Mouse (Mus musculus): Measurements from ENCODE around the gene Cdk1. TPM values are rescaled to one million over a fixed set of nuclear protein-coding genes. Genes with fewer than 3 reads are reported as not detected.

The Cdk1 gene
- polyA plus RNA-seq, 1 experiment from 2014 or later, result 561 TPM

DNA sequence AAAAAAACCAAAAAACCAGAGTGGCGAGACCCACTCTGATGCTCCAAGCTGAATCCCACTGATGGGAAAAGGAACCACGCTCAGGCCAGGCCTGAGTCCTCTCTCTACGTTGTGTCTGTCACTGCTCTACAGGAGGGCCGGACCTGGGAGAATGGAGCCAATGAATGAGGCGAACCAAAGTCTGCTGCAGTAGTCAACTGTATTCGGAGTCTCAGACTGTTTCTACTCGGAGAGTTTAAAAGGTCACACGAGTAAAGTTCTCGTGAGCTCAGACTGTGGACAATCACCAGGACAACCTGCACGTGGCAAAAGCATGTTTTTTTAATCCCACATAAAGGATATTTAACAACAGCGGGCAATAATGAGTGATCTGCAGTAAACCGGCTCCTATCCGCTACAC, 28.8 kb downstream of the Cdk1 start:
- no peak overlapping the region for H3K4me3 ChIP-seq (ENCODE audit: low read length)
- H3K36me3 ChIP-seq (ENCODE audit: control insufficient read depth, insufficient read depth, low read length), result no peaks in the 10 kb centered on the region
- peaks cover 4% of the 10 kb centered on the region; the same call in 1 of the 2 replicates for H3K4me1 ChIP-seq (replicated peaks; ENCODE audit: control insufficient read depth, insufficient read depth, low read length)
- no peak for ATAC-seq (ENCODE audit: low read depth)
- 77% methylated on average over 13 of the region's 13 CpGs for WGBS
- H3K4me2 ChIP-seq (ENCODE audit: low read depth, low read length), result no peak overlapping the region
- H3K9me3 ChIP-seq (ENCODE audit: control insufficient read depth, low read length), result no peaks in the 10 kb centered on the region; the same call in 1 of the 2 replicates
- no peak overlapping the region for H3K9ac ChIP-seq (ENCODE audit: low read length)
- H3K27me3 ChIP-seq (ENCODE audit: control insufficient read depth, insufficient read depth, low read depth, low read length), result no peaks in the 10 kb centered on the region
- H3K27ac ChIP-seq (ENCODE audit: low read length), result no peak overlapping the region

DNA sequence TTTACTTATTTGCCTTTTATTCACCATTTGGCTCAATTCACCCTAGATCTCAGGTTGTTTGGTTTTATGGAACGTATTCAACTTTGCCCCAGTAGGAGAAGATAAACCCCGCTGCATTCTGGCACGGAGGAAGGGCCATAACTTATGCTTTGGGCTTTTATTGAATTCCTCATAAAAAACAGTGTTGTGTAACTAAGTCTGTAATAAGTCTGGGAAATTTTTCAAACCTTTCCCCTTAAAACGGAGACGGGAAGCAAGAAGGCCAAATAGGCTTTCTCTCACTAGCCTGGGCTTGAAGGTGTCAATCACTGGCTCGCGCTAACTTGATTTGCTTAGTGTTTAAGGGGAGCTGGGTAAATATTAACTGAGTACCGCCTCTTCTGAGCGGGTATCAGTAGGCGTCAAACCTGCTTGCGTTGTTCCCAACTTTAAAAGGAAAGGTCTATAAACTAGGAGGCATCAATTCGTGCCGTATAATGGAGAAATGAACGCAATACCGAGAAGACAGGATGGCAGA, 31.2 kb downstream of the Cdk1 start:
- peak; percentile 72 for ATAC-seq (ENCODE audit: low read depth)
- Histone ChIP-seq H3K4me2 (ENCODE audit: low read depth, low read length) (peak overlapping the region; percentile 60), H3K9me3 (ENCODE audit: control insufficient read depth, low read length) (no peaks in the 10 kb centered on the region; the same call in 1 of the 2 replicates), H3K27ac (ENCODE audit: low read length) (peak overlapping the region; percentile 59; the same call in 1 of the 2 replicates), H3K4me1 (replicated peaks; ENCODE audit: control insufficient read depth, insufficient read depth, low read length) (peaks cover 4% of the 10 kb centered on the region; the same call in 1 of the 2 replicates), H3K36me3 (ENCODE audit: control insufficient read depth, insufficient read depth, low read length) (no peaks in the 10 kb centered on the region), H3K27me3 (ENCODE audit: control insufficient read depth, insufficient read depth, low read depth, low read length) (no peaks in the 10 kb centered on the region), H3K9ac (ENCODE audit: low read length) (peak overlapping the region; percentile 53), H3K4me3 (ENCODE audit: low read length) (peak overlapping the region; percentile 41)
- 30% methylated on average over 15 of the region's 15 CpGs for WGBS

DNA sequence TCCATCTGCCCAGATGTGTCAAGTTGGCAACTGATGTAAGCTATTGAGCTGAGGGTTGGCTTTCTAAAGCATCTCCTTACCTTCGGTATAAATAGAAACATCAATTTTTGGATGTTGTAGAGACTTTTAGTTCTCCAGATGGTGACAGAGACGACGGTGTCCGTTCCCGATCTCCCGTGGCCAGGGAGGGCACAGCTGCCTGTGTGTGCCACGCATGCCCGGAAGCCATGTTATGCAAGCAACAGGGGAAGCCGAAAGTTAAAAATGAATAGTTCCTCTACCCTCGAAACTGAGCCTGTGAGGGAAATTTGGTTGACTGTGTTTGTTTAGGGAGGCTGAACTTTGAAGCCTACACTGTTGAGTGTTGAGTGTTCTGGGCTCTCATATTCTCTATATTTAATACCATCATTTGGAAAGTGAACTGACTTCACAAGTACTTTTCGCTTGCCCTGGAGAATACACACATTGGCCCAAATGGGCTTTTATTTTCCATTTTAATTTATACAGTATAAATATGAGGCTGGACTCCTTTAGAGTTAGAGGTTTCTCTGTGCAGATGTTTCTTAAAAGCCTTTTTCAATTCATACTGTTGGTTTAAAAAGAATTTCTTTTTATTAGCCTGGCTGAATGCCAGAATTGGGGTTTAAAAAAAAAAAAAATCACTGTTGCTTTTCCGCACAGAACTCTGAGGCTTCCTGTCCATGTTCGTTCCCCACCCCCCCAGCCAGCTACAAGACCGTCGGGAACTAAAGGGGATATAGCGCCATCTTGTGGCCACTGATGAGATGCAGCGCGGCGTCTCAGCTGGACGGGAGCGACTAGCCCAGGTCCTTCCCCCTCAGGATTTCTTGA, 31.8 kb downstream of the Cdk1 start:
- no peaks in the 10 kb centered on the region for H3K27me3 ChIP-seq (ENCODE audit: control insufficient read depth, insufficient read depth, low read depth, low read length)
- H3K36me3 ChIP-seq (ENCODE audit: control insufficient read depth, insufficient read depth, low read length), result no peaks in the 10 kb centered on the region
- peak overlapping the region; percentile 60 for H3K4me2 ChIP-seq (ENCODE audit: low read depth, low read length)
- H3K9me3 ChIP-seq (ENCODE audit: control insufficient read depth, low read length), result no peaks in the 10 kb centered on the region; the same call in 1 of the 2 replicates
- 38% methylated on average over 21 of the region's 21 CpGs for WGBS
- H3K27ac ChIP-seq (ENCODE audit: low read length), result peak overlapping the region; percentile 59
- H3K4me1 ChIP-seq (replicated peaks; ENCODE audit: control insufficient read depth, insufficient read depth, low read length), result peaks cover 4% of the 10 kb centered on the region; the same call in 1 of the 2 replicates
- ATAC-seq (ENCODE audit: low read depth), result peak; percentile 94
- peak overlapping the region; percentile 53 for H3K9ac ChIP-seq (ENCODE audit: low read length)
- peak overlapping the region; percentile 41 for H3K4me3 ChIP-seq (ENCODE audit: low read length)

DNA sequence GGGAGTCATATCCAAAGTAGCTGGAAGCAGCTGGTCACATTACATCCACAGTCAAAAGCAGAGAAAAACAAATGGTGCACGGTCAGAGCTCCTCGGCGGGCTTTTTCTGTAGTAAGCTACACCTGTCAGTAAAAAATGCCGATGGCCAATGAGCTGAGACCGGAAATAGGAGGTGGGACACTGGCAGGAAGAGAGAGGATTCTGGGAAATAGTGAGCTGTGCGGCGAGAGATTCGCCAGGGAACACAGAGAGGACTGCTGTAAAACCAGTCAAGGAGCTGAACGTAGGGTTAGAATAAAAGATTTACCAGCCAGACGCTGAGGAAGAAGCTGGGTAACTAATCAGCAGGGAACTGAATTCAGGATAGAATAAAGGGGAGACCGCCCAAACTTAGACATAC, 34.2 kb downstream of the Cdk1 start:
- no peak overlapping the region for H3K9ac ChIP-seq (ENCODE audit: low read length)
- no peak overlapping the region for H3K4me2 ChIP-seq (ENCODE audit: low read depth, low read length)
- WGBS, result 87% methylated on average over 11 of the region's 11 CpGs
- H3K27me3 ChIP-seq (ENCODE audit: control insufficient read depth, insufficient read depth, low read depth, low read length), result no peaks in the 10 kb centered on the region
- no peak overlapping the region for H3K27ac ChIP-seq (ENCODE audit: low read length)
- H3K36me3 ChIP-seq (ENCODE audit: control insufficient read depth, insufficient read depth, low read length), result no peaks in the 10 kb centered on the region
- H3K9me3 ChIP-seq (ENCODE audit: control insufficient read depth, low read length), result no peaks in the 10 kb centered on the region; the same call in 1 of the 2 replicates
- ATAC-seq (ENCODE audit: low read depth), result no peak
- H3K4me3 ChIP-seq (ENCODE audit: low read length), result no peak overlapping the region
- peaks cover 4% of the 10 kb centered on the region; the same call in 1 of the 2 replicates for H3K4me1 ChIP-seq (replicated peaks; ENCODE audit: control insufficient read depth, insufficient read depth, low read length)

DNA sequence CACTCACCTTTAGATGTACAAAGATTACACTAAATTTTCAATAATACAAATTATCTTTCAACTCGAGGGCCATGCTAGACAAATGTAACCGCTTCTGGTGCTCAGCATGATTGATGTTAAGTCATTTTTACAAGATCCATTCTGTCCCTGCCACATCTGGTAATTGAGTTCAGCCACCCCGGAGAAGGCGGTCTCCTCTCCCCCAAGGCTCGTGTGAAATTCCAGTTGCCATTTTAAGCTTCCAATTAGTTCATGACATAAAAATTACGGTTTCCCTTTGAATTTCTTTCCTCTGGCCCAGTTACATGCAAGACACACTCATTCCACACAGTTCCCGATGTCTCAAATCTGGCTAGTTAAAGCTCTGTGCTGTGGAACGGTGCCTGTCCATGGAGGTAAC, 38.8 kb downstream of the Cdk1 start:
- WGBS, result 65% methylated on average over 8 of the region's 8 CpGs
- Histone ChIP-seq H3K9me3 (ENCODE audit: control insufficient read depth, low read length) (no peaks in the 10 kb centered on the region), H3K36me3 (ENCODE audit: control insufficient read depth, insufficient read depth, low read length) (no peaks in the 10 kb centered on the region), H3K4me3 (ENCODE audit: low read length) (no peak overlapping the region), H3K9ac (ENCODE audit: low read length) (no peak overlapping the region), H3K27ac (ENCODE audit: low read length) (no peak overlapping the region), H3K4me1 (replicated peaks; ENCODE audit: control insufficient read depth, insufficient read depth, low read length) (no peaks in the 10 kb centered on the region), H3K4me2 (ENCODE audit: low read depth, low read length) (no peak overlapping the region), H3K27me3 (ENCODE audit: control insufficient read depth, insufficient read depth, low read depth, low read length) (no peaks in the 10 kb centered on the region)
- no peak for ATAC-seq (ENCODE audit: low read depth)

DNA sequence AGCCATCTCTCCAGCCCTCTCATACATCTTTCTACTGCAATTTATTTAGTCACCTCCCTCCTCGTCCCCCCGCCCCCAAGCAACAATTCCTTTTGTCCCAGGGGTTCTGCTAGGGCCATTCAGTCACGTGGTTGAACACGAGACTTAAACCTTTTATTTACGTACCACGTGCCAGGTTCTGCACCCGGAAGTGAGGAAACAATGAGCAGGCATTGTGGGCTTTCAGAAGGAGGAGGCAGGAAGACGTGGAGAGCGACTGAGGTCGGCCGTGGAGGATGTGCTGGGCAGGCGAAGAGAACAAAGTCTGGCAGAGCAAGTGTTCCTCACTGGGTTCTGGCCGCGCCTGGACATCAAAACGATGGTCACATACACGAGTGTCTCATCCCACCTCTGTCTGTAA, 40.9 kb downstream of the Cdk1 start:
- no peak overlapping the region for H3K4me3 ChIP-seq (ENCODE audit: low read length)
- no peak for ATAC-seq (ENCODE audit: low read depth)
- 68% methylated on average over 16 of the region's 16 CpGs for WGBS
- no peak overlapping the region for H3K4me2 ChIP-seq (ENCODE audit: low read depth, low read length)
- H3K9me3 ChIP-seq (ENCODE audit: control insufficient read depth, low read length), result no peaks in the 10 kb centered on the region
- no peaks in the 10 kb centered on the region for H3K36me3 ChIP-seq (ENCODE audit: control insufficient read depth, insufficient read depth, low read length)
- no peak overlapping the region for H3K9ac ChIP-seq (ENCODE audit: low read length)
- no peaks in the 10 kb centered on the region for H3K4me1 ChIP-seq (replicated peaks; ENCODE audit: control insufficient read depth, insufficient read depth, low read length)
- no peak overlapping the region for H3K27ac ChIP-seq (ENCODE audit: low read length)
- no peaks in the 10 kb centered on the region for H3K27me3 ChIP-seq (ENCODE audit: control insufficient read depth, insufficient read depth, low read depth, low read length)

DNA sequence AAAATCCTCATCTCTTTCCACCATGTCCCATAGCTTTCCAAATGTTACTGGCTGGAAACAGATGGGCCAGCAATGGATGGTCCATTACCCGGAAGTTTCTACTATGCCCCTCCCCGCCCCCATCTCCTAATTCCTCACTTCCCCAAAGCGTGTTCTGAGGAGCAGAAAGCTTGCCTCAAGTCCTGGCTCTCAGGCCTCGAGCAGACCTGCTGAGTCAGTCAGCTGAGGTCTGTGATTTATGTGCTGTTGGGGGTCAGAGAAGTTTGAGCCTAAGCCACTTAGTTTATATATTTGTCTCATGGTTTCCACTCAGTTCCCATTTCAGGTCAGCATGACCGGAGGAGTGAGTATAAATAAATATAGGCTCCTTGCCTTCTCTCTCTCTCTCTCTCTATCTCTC, 43.6 kb downstream of the Cdk1 start:
- no peak overlapping the region for H3K4me2 ChIP-seq (ENCODE audit: low read depth, low read length)
- no peaks in the 10 kb centered on the region for H3K9me3 ChIP-seq (ENCODE audit: control insufficient read depth, low read length)
- H3K27me3 ChIP-seq (ENCODE audit: control insufficient read depth, insufficient read depth, low read depth, low read length), result no peaks in the 10 kb centered on the region
- H3K4me3 ChIP-seq (ENCODE audit: low read length), result no peak overlapping the region
- H3K27ac ChIP-seq (ENCODE audit: low read length), result no peak overlapping the region
- no peak overlapping the region for H3K9ac ChIP-seq (ENCODE audit: low read length)
- WGBS, result 39% methylated on average over 5 of the region's 5 CpGs
- peaks cover 5% of the 10 kb centered on the region; the same call in 1 of the 2 replicates for H3K4me1 ChIP-seq (replicated peaks; ENCODE audit: control insufficient read depth, insufficient read depth, low read length)
- H3K36me3 ChIP-seq (ENCODE audit: control insufficient read depth, insufficient read depth, low read length), result no peaks in the 10 kb centered on the region
- no peak for ATAC-seq (ENCODE audit: low read depth)

DNA sequence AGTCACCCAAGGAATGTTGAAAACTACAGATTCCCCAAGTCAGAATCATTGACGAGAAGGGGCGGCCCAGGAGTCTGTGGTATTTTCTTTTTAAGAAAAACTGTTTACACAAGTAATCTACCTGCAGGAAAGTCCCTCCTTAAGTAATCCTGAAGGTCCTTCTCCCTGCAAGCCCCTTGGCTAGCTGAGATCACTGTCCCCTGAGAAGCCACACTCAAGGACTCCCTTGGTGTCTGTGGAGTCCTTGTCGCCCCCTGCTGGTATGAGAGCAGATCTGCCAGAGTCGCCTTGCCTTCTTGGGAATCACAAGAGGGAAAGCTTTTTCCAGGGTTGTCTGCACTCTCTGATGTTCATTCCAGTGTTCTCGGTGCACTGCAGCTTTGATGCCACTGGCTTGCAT, 45.7 kb downstream of the Cdk1 start:
- H3K36me3 ChIP-seq (ENCODE audit: control insufficient read depth, insufficient read depth, low read length), result no peaks in the 10 kb centered on the region
- no peak overlapping the region for H3K4me3 ChIP-seq (ENCODE audit: low read length)
- H3K9me3 ChIP-seq (ENCODE audit: control insufficient read depth, low read length), result no peaks in the 10 kb centered on the region
- peak; percentile 56; the same call in 1 of the 2 replicates for ATAC-seq (ENCODE audit: low read depth)
- H3K27ac ChIP-seq (ENCODE audit: low read length), result no peak overlapping the region
- no peaks in the 10 kb centered on the region for H3K27me3 ChIP-seq (ENCODE audit: control insufficient read depth, insufficient read depth, low read depth, low read length)
- H3K4me1 ChIP-seq (replicated peaks; ENCODE audit: control insufficient read depth, insufficient read depth, low read length), result peaks cover 5% of the 10 kb centered on the region; the same call in 1 of the 2 replicates
- no peak overlapping the region for H3K4me2 ChIP-seq (ENCODE audit: low read depth, low read length)
- 37% methylated on average over 5 of the region's 5 CpGs for WGBS
- H3K9ac ChIP-seq (ENCODE audit: low read length), result no peak overlapping the region

DNA sequence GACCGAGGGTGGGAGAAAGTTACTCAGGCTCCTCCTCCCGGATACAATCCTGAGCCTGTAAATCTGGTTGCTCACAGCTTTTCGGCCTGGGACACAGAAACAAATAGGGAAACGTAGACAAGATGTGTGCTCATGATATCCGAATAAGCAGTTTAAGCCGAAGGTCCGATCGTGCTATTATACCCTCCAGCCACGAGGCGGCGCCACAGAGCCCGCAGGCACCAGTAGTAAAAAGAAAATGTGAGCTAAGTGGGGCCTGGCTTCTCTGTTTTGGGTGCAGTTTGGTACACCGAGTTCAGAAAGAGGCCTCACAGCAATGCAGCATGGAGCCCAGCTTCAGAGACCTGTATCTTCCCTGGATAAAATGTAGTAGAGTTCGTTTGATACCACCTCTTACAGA, 46.5 kb downstream of the Cdk1 start:
- peaks cover 5% of the 10 kb centered on the region; the same call in 1 of the 2 replicates for H3K4me1 ChIP-seq (replicated peaks; ENCODE audit: control insufficient read depth, insufficient read depth, low read length)
- 41% methylated on average over 14 of the region's 14 CpGs for WGBS
- ATAC-seq (ENCODE audit: low read depth), result no peak
- no peak overlapping the region for H3K9ac ChIP-seq (ENCODE audit: low read length)
- no peak overlapping the region for H3K4me3 ChIP-seq (ENCODE audit: low read length)
- no peaks in the 10 kb centered on the region for H3K27me3 ChIP-seq (ENCODE audit: control insufficient read depth, insufficient read depth, low read depth, low read length)
- H3K36me3 ChIP-seq (ENCODE audit: control insufficient read depth, insufficient read depth, low read length), result no peaks in the 10 kb centered on the region
- H3K4me2 ChIP-seq (ENCODE audit: low read depth, low read length), result no peak overlapping the region
- H3K27ac ChIP-seq (ENCODE audit: low read length), result no peak overlapping the region
- H3K9me3 ChIP-seq (ENCODE audit: control insufficient read depth, low read length), result no peaks in the 10 kb centered on the region
